Mouse (Mus musculus): ENCODE measurements around the gene Sin3a.

DNA sequence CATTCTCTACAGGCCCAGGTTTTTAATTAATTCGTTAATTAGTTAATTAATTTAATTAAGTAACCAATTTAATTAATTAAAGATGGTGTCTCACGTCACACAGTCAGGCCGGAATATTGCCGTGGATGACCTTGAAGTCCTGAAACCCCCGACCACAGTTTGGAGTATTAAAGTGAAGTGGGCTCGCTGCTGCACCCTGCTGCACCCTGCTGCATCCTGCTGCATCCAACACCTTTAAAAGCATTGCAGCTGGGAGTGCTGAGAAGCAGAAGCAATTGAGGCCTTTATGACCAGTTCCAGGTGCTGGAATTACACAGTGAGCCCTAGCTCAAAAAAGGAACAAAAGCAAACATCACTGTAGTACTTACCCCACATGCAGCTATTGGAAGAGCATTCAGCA lies 80.5 kb downstream of the Sin3a start:
- TF ChIP-seq CTCF (IDR thresholded peaks at IDR 0.05; ENCODE audit: low read depth) (no peak), EP300 (IDR thresholded peaks at IDR 0.05; ENCODE audit: low read depth) (no peak)
